Mouse (Mus musculus) layer of hippocampus, adult 18-20 months (tissue): ENCODE measurements around the gene Grb14. TPM values are rescaled to one million over a fixed set of nuclear protein-coding genes. Genes with fewer than 3 reads are reported as not detected.

Source experiments
- DNase-seq, 2 experiments: peaks; one replicate each; pipeline ENCODE4 v3.0.0; 2022; ENCODE audit warnings: low spot score in 2 of 2
- total RNA-seq, 2 experiments: library from RNA; stranded (reverse); gene quantifications; 2 replicates each; pipeline ENCODE4 v1.2.3; 2021

The Grb14 gene
- total RNA-seq, 2 experiments from 2014 or later, result 32.2 to 32.6 TPM

- no peak for DNase-seq
These were observed 49.2 kb downstream of the Grb14 start for GRCm38 (mm10) chr2:64975546-64975945.

GRCm38 (mm10) chr2:64974549-64974948 is 50.2 kb downstream of the Grb14 start:
- DNase-seq, result no peak

GRCm38 (mm10) chr2:64973819-64974441 is 50.9 kb downstream of the Grb14 start:
- DNase-seq, result no peak

- DNase-seq, result no peak
These were observed 51.7 kb downstream of the Grb14 start for GRCm38 (mm10) chr2:64973125-64973524.

- DNase-seq, result no peak
These were observed 53.0 kb downstream of the Grb14 start for GRCm38 (mm10) chr2:64971828-64972227.

GRCm38 (mm10) chr2:64970992-64971391 is 53.8 kb downstream of the Grb14 start:
- DNase-seq, result no peak

- DNase-seq, result no peak
These were observed 57.8 kb downstream of the Grb14 start for GRCm38 (mm10) chr2:64966893-64967444.

- DNase-seq, result no peak
These were observed 58.5 kb downstream of the Grb14 start for GRCm38 (mm10) chr2:64966323-64966722.

GRCm38 (mm10) chr2:64965227-64965864 is 59.4 kb downstream of the Grb14 start:
- DNase-seq, result peak in 1 of 2 experiments; percentile 74

GRCm38 (mm10) chr2:64962196-64962595 is 62.6 kb downstream of the Grb14 start:
- DNase-seq, result peak in 1 of 2 experiments; percentile 37

GRCm38 (mm10) chr2:64961381-64961780 is 63.4 kb downstream of the Grb14 start:
- DNase-seq, result no peak

- no peak for DNase-seq
These were observed 65.1 kb downstream of the Grb14 start for GRCm38 (mm10) chr2:64959657-64960056.

GRCm38 (mm10) chr2:64955441-64955840 is 69.3 kb downstream of the Grb14 start:
- no peak for DNase-seq

GRCm38 (mm10) chr2:64949210-64949609 is 75.6 kb downstream of the Grb14 start:
- DNase-seq, result no peak

- peak in 1 of 2 experiments; percentile 78 for DNase-seq
These were observed 76.2 kb downstream of the Grb14 start for GRCm38 (mm10) chr2:64948418-64949169.

- DNase-seq, result no peak
These were observed 77.3 kb downstream of the Grb14 start for GRCm38 (mm10) chr2:64947484-64947883.

GRCm38 (mm10) chr2:64920879-64921278 is 103.9 kb downstream of the Grb14 start:
- DNase-seq, result peak; percentile 45 to 72

- peak; percentile 8 to 64 for DNase-seq
These were observed 109.3 kb downstream of the Grb14 start for GRCm38 (mm10) chr2:64915448-64915847.

GRCm38 (mm10) chr2:64904877-64905276 is 119.9 kb downstream of the Grb14 start:
- DNase-seq, result no peak

- peak; percentile 20 to 71 for DNase-seq
These were observed 126.9 kb downstream of the Grb14 start for GRCm38 (mm10) chr2:64897844-64898243.

- no peak for DNase-seq
These were observed 131.6 kb downstream of the Grb14 start for GRCm38 (mm10) chr2:64893233-64893632.
